Mouse (Mus musculus) kidney, adult 9 months (tissue): Measurements from ENCODE around the gene Creg2.
A peak's percentile ranks its signal among the peaks of the same experiment; 100 is the strongest.
"Not testable (repeated sequence)": the region's sequence is repeated elsewhere in the genome, so short reads cannot be mapped to it uniquely, and the experiment has no call there.

ENCODE experiments used
- DNase-seq: peaks from one replicate; pipeline ENCODE4 v3.0.0; 2022

The Creg2 gene

DNA sequence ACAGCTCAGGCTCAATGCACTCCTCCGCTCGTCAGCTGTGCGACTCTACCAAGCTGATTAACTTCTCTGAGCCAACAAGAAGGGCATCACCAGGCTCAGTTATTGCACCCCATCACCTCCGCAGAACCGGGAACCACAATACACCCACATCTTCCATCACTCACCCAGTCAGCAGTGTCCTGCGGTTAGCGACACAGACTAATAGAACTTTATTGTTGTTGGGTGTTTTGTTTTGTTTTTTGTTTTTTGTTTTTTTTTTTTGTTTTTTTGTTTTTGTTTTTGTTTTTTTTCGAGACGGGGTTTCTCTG is at the start of gene Creg2:
Creg2 (minus strand) TSS at position 234 of the 308 bp plus-strand sequence.
- DNase-seq, result no peak

- no peak for DNase-seq
These were observed 49.5 kb upstream of the Creg2 start for GRCm38 (mm10) chr1:39700599-39701273.

GRCm38 (mm10) chr1:39698456-39698855 is 47.2 kb upstream of the Creg2 start:
- peak; percentile 49 for DNase-seq

DNA sequence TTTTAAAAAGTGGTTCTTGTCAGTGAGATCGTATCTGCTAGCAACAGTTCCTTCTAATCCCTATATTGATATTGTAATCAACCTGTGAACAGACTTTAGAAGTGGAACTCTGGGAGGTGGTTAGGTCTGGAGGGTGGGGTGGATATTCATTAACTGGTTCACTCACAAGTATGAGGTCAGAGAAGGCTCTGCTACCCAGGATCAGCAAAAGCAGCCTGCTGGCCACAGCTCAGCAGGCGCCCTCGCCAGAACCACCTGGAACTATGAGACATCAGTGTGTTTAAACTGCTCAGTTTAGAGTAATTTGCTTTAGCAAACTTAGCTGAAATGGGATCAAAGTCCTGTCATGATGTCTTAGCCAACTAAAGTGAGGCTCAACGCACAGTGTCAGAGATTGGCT is 43.9 kb upstream of the Creg2 start:
- DNase-seq, result peak; percentile 72

DNA sequence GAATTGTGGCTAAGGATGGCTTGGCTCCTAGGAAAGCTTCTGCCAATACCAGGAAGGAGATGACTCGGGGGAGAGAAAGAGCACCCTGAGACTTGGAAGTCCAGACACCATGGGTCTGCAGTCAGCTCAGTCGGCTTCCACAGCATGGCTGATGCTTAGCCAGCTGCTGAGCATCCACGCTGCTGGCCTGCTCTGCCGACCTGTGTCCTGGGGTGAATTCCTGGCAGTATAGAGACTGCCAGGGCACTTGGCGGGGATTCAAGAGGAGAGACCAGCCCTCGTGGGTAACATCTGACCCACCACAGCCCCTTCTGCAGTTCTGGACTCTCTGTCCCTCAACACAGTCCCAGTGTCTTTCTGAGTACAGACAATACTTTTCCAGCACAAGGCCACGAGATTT is 43.5 kb upstream of the Creg2 start:
- no peak for DNase-seq

GRCm38 (mm10) chr1:39691974-39692373 is 40.7 kb upstream of the Creg2 start:
- no peak for DNase-seq

DNA sequence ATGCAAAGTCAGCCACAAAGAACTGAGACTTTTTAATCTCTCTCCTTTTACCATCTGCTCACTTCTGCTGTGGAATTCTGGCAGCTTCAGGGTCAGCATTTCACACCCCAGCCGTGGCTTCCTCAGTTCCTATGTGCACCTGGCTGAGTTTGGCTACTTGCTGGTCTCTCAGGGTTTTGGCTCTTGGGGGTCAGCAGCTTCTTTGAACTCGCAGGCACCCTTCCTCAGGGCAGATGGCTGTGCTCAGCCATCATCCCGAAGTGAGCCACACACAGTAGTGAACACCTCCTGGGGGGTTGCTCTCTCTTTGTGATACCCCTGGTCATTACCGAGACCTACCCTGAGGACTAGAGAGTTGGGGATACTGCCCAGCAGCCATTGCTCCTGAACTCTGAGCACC is 39.8 kb upstream of the Creg2 start:
- no peak for DNase-seq

DNA sequence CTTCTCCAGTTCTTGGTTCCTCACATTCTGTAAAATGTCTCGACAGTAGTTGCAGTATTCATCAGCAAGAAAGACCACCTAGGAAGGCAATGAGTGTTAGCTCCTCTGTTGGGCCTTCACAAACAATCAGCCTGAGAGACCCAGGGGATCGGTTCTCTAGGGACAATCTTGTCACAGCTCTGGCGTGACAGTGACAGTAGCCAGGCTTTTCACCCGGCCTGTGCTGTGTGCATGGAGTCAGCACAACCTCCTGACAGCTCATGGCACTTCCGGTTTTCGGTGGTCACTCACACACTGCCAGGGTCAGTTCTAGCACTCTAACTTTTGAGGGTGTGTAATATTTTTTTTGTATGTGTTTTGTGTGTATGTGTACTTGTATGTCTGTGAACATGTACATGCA is 37.3 kb upstream of the Creg2 start:
- DNase-seq, result no peak

- DNase-seq, result no peak
These were observed 36.0 kb upstream of the Creg2 start for GRCm38 (mm10) chr1:39687279-39687678.

GRCm38 (mm10) chr1:39685841-39686240 is 34.6 kb upstream of the Creg2 start:
- DNase-seq, result peak; percentile 83

DNA sequence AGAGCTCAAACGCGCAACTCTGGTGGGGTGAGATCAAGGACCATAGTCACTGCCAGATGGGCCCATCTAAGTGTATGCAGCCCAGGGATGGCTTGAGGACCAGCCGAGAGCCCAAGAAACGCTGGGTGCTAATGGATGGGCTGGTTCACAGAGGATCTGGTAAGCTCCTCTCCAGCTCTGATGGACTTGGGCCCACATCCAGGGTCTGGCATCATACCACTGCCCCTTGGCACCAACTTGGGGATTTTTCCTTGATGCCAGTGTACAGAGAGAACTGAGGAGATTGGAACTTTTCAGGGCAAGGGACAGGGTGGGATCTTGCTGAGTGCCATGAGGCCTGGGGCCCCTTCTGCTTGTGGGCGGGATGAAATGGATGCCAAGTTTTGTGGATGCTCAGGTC is 30.4 kb upstream of the Creg2 start:
- no peak for DNase-seq

DNA sequence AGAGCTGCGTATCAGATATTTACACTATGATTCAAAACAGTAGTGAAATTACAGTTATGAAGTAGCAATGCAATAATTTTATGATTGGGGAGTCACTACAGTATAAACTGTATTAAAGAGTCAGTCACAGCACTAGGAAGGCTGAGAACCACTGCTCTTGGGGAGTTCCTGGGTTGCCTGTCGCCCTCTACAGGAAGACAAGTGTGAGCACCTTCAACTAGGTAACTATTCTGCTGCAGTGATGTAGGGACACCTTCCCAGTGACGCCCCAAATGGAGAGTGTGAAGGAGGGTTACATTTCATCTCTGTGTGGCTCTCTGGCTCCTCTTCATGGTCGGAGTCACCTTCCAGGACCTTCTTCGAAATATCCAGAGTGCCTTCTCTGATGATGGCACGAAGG is 29.3 kb upstream of the Creg2 start:
- DNase-seq, result no peak

DNA sequence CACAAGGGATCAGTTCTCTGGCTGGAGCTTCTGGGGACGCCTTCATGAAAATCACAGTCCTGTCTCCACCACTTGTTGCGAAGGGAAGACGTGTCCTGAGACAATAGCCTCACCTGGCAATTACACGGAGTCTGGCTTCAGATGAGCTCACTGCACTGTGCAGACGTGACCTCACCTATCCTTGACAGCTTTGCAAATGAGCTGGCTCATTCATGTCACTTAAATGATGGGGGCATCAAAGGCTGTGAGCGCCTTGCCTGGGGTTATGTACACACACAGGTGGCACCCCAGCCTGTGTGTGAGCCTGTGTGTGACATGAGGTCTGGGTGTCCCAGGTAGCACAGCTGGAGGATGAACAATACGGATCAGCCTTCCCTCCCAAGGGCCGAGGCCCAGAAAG is 27.6 kb upstream of the Creg2 start:
- no peak for DNase-seq

DNA sequence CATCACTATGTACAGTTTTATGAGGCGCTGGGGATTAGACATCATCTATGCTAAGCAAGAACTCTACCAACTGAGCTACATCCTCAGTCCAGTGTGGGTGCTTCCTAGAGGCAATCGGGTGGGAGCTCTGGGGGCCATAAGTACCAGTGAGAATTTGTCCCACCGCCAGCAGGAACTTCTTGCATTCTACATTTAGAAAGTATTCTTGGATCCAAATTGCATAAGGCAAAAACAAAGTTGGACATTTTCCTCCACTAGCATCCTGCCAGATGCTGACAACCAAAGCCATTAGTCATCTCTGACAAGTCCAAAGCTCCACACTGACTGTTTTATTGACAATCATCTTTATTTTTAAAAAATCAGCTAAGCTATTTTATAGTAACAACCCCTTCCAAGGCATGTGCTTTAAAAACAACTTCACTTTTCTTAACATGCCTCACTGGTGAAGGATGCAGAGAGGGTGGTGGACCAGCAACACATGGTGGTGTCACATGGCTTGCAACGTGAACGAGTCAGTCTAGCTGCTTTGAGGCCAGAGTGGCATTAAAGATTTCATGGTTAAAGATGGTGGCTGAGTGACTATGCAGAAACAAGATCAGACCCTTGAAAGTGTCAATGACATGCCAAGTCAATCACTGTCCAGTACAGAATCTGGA is 25.1 kb upstream of the Creg2 start:
- no peak for DNase-seq

- no peak for DNase-seq
These were observed 21.3 kb upstream of the Creg2 start for GRCm38 (mm10) chr1:39672362-39673105.

DNA sequence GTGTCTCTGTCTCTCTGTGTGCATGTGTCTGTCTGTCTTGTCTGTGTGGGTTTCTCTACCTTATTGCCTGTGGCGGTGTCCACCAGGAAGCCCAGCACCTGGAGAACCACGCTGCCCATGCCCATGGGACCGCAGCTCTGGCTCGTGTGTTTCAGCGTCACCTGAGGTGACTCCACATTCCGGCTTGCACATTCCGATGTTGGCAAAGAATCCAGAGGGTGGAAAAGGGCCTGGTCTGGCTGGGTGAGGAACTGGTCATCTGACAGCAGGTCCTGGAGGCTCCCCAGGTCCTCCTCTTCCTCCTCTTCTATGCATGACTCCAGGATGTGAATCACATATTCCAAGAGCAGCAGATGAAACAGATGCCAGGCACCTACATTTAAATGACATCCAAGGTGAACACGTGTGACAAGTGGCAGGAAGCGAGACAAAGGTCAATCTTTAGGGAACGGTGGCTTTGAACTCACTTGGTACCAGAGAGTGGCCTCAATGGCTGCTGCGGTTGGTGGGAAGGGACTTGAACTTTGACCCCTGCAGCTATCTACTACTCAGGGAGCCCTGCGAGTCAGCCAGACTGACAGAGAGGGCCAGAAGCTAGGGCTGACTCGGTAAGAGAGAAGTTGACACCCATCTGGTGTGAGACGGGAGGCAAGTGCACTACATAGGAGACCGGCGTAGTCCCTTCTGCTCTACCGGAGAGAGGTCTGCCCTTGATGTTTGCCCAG is 19.1 kb upstream of the Creg2 start:
- DNase-seq, result no peak

- no peak for DNase-seq
These were observed 15.5 kb upstream of the Creg2 start for GRCm38 (mm10) chr1:39666751-39667252.

GRCm38 (mm10) chr1:39664039-39664625 is 12.9 kb upstream of the Creg2 start:
- DNase-seq, result no peak

DNA sequence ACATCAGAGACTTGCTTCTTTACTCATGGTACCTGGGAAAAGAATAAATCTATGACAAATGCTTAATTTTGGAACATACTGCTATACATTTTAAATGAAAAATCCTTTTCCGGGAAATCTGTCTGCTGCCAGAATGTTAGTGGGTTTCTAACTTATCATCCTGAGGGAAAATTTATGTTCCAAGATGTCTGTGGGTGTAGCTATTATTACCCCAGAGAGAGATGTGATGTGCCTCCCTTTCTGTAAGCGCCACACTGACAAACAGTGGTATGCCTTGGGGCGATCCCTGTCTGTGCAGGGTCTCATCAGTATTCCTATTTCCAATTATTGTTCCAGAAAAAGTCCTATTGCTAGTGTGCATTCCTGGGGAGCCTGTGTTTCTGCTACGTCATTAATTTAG is 11.8 kb upstream of the Creg2 start:
- no peak for DNase-seq

GRCm38 (mm10) chr1:39656976-39657529 is 5.8 kb upstream of the Creg2 start:
- DNase-seq, result no peak

DNA sequence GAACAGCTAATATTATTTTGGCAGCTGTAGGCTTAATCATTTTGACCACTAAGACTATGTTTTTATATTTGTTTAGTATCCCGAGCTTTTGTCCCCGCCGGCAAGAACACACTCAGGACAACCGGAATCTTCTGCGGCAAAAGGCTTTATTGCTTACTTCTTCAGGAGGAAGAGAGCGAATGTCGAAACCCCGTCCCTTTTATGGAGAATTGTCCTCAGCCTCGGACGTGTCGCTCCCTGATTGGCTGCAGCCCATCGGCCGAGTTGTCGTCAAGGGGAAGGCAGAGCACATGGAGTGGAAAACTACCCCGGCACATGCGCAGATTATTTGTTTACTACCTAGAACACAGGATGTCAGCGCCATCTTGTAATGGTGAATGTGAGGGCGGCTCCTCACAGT is 3.6 kb upstream of the Creg2 start:
- not testable (repeated sequence) for DNase-seq

GRCm38 (mm10) chr1:39653028-39653427 is 1.8 kb upstream of the Creg2 start:
- no peak for DNase-seq
